Mouse (Mus musculus) layer of hippocampus, adult 9-10 months (tissue): Measurements from ENCODE around the gene Cep290.
"Not testable (repeated sequence)": the region's sequence is repeated elsewhere in the genome, so short reads cannot be mapped to it uniquely, and the experiment has no call there.

Experiments used
- DNase-seq: peaks from one replicate; pipeline ENCODE4 v3.0.0; 2022; ENCODE audit warnings: low spot score

Cep290 gene

DNA sequence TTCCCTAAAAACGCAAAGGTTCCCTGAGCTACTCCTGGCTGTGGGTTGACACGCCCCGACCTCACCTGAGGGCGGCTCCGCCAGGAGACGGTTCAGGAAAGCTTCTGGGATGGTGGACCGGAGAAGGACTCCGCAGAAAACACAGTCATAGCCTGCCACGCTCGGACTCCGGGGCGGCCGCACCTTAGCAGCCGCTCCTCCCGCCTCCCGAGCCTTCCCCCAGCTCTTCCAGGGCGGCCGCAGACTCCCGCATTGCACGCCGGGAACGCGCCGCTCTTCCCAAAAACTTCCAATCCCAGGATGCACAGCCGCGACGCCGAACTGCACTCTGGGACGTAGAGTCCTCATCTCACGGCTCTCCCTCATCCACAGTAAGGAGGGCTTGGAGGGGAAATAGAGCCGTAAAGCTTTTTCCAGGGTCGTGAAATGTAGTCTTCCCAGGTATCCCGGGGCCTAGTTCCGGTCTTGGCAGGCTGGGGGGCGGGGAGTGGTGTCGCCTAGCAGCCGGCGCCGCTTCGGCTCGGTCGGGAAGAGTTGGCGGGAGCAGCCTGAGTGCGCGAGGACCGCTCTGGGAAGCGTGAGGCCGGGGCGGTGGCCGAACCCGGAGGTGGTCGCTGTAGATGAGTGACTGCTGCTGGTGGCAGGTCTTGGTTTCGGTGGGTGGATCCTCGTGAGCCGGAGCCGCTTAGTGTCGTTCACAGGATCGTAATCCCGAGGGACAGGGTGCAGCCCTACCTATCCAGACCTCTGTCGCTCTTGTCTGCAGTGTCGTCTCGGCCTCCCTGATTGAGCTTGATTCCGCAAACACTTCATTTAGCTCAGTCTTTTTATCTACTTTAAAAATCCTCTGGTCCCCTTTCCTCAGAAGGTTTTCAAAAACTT lies at the start of gene Cep290, which contains the start of gene Tmtc3:
Gene Cep290 (plus strand): TSS at position 462 of the 882 bp plus-strand sequence.
Gene Tmtc3 (minus strand): TSS at position 254 of the 882 bp plus-strand sequence.
- DNase-seq = peak; percentile 92

DNA sequence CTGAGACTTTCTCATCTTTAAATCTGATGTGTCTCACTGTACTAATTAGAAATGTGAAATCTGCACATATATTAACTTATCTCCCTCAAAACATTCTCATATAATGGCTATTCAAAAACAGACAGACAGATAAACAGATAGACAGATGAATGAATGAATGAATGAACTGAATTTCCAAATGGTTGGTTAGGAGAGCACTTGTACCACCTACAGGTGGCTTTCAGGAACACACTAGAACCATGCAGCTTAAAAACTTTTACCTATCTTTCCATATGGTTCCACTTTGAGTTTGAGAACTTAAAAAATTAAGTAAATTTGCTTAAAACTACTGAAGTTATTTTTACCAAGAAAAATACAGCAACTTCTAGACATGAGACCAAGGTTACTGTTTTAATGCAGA lies 38.0 kb upstream of the Cep290 start:
- no peak for DNase-seq

DNA sequence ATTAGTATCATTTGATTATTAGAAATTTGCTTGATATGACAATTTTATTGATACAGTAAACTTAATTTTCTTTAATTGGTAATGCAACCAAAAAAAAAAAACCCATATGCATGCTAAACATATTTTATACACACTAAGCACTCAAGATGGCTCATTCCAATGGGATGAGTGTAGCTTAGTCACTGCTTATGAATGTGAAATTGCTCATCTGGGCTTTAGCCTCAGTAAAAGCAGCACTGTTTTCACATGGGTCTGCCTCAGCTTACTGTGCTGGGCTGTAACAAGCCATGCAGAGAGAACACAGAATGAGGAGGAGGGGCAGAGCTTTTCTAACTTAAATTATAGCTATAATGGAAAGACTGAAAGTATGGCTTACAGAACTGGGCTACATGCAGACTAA lies 26.8 kb upstream of the Cep290 start:
- DNase-seq = no peak

DNA sequence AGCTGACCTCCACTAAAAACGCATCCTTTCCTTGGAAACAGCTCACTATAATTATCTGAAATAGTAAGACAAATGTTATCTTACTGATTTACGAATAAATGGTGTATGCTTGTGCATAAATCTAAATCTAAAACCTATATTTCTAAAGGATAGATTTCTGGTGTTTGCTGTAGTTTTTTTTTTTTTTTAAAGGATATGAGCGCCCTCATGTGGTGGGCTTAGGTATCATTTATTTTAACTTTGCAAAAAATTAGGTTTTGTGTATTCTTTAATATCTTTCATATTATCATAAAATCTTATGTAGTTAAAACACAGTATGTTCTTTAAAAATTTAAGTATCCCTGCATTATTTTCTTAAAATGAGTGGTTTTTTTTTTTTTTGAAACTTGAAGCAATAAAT lies 12.3 kb upstream of the Cep290 start:
- no peak for DNase-seq

DNA sequence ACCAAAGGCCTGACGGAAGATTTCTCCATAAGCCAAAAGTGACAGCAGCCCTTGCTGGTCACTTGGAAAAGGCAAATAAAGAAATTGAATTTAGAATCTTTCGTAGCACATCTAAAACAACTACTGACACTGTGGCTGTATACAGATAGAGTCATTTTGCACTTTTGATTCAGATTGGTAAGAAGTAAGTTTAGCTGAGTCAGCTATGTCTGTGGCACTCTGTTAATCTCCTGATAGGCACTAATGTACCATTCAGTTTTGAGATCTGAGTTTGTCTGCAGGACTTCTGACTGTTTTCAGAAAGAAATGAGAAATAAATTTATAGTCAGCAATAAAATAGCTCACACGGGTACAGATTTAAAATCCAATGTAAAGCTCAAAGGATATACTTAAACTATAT lies 7.8 kb upstream of the Cep290 start:
- no peak for DNase-seq

DNA sequence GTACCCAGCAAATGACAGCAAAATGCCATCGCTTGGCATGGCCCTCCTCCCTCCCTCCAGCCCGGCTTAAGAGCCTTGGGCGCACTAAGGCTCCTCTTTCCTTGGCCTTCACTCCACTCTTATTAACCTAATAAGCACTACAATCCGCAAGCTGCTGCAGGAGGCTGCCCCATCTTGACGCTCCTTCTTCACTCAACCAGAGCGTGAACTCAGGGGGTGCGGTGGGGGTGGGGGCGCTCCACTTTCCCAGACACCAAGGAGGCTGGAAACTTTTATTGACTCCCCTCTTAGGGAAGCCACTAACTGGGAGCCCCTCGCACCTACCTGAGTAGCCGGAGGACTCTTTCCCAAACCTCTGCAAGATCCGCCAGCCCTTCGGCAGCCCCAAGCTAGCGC lies 659 bp upstream of the Cep290 start:
- DNase-seq = no peak

DNA sequence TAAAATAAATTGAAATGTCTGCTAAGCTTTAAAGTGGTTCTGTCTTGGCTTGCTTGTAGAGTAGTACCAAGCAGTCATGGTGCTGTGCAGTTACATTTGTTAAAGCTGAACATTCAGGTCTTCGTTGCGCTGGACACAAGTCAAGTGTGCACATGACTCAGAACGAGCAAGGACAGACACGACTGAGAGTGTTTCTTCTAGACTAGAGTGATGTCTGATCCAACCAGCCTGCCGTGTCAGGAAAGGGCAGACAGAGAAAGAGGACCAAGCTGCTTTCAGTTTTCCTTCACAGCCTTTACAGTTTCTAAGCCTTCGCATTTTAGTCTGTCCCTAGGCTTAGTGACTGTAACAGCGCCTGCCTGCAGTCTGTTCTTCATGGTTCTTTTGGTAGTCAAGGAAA lies 4.6 kb downstream of the Cep290 start:
- no peak for DNase-seq

DNA sequence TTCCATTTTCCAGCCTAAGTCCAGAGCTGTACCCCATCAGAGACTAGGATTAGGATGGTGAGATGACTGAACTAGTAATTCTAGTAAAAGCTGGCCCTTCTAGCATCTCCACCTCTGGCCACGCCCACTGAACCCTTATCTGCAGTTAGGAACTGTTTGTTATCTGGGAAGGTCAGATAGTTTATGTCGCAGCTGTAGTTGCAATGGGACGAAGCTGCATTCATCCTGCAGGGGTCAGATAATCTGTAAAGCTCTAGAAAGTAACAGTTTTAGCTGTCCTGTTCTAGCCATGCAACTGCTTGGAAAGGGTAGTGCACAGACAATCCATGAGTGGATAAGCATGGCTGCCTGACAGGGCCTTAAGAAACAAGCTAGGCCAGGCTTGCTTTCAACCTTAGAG lies 11.0 kb downstream of the Cep290 start:
- no peak for DNase-seq

DNA sequence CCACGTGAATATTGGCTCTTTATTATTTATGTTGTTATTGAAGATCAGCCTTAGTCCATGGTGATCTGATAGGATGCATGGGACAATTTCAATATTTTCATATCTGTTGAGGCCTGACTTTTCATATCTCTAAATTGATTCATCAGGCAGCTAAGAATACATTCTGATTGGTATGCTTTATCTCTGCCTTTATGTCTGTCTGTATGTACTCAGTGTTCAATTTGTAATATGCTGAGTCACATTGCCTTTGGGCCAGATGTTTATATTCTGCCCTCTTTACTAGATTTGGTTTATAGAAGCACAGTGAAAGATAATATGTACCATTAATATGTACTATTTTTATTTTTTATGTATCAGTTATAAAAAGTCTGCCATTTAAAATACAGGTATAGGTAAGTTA lies 20.8 kb downstream of the Cep290 start:
- DNase-seq = no peak

DNA sequence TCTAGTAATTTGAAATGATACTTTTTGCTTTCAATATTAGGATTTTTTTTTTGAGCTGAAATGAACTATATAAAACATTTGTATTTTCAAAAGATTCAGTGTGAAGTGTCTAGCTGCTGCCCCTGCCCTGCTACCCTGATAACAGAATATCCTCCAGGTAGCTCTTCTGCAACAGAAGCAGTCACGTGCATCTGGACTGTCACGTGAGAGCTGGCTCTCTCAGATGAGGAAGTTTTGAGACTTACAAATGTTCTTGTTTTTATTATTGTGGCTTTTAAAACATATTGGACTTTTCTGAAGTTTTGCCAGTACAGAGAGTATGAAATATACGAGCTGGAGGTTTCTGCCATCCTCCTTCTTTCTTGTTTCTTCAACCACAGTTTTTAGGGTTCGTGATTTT lies 34.3 kb downstream of the Cep290 start:
- no peak for DNase-seq

DNA sequence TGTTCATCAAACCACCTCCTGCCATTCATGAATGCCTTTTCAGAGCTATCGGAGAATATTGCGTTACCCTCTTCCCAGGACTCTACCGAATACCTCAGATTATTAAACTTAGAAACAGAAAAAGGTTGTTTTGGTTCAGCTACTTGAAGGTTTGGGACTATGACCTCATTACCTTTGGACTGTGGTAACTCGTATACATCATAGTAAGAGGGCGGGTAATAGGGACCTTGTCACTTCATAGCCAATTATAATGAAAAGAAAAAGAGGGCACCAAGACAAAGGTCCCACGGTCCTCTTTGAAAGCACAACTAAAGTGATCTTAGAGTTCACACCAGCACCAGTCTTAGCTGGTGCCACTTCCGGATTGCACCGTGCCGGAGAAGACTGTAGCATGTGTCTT lies 35.0 kb downstream of the Cep290 start:
- no peak for DNase-seq

DNA sequence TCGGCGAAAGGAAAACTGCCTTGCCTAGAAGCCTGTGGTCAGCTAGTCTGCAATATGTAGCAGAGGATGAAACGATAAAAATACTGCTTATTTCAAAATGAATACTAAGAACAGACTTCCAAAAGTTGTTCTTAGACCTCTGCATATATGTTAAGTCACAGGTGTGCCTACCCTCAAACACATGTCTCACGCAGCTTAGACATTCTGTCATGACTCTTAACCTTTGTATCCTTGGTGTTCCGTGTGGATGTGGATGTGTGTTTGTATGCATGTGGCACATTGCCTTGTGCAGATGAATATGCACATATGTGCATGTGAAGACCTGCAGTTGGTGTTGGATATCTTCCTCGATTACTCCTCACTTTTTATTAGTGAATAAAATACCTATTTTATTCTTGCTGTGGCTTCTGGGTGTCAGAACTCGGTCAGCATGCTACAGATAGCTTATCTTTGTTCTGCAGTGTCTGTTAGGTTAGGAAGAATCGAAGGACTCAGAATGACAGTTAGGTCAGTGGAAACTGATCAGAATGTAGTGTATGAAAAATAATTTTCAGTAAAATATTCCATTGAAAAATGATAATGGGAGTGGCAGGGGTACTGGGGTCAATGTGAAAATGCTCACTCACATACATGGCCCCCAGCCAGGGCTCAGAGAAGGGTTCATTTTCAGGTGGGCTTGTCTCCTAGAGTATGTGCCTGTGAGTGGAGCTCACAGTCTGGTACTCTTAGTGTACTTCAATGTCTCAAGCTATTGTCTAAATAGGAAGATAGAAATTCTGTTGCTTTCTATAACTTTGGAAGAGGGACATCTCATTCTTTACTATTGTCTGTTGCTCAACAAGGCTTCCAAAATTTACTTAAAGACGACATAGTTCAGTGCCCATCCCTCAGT lies 37.4 kb downstream of the Cep290 start:
- DNase-seq = no peak

DNA sequence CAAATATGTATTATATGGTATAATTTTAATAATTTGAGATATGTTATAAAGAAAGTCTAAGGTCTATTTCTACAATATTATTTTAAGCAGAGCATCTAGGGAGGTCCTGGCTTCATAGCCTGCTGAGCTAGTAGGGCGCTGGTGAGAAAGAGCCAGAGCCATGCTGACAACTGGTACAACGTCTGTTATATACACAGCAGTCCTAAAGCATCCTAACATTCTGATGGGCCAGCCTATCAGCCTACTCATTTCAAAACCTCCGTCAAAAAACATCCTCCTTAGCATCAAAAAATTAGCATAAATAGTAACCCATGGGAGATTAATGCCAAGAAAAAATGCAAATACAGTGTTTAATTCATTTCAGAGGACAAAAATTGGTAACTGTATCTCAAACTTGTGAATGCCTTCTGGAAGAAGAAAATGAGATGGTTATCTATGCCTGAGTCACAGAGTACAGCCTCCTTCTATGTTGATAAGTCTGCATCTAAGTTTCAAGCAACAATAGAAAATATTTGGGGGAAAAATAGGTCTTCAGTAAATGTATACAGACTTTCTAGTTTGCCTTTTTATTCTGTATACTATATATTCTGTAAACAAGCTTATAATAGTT lies 69.3 kb downstream of the Cep290 start:
- DNase-seq = no peak

DNA sequence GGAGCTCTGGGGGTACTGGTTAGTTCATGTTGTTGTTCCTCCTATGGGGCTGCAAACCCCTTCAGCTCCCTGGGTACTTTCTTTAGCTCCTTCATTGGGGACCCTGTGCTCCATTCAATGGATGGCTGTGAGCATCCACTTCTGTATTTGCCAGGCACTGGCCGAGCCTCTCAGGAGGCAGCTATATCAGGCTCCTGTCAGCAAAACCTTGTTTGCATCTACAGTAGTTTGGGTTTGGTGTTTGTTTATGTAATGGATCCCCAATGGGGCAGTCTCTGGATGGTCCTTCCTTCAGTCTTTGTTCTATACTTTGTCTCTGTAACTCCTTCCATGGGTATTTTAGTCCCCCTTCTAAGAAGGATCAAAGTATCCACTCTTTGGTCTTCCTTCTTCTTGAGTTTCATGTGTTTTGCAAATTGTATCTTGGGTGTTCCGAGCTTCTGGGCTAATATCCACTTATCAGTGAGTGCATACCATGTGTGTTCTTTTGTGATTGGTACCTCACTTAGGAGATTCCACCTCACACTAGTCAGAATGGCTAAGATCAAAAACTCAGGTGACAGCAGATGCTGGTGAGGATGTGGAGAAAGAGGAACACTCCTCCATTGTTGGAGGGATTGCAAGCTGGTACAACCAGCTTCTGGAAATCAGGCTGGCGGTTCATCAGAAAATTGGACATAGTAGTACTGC lies 73.0 kb downstream of the Cep290 start:
- DNase-seq = not testable (repeated sequence)

DNA sequence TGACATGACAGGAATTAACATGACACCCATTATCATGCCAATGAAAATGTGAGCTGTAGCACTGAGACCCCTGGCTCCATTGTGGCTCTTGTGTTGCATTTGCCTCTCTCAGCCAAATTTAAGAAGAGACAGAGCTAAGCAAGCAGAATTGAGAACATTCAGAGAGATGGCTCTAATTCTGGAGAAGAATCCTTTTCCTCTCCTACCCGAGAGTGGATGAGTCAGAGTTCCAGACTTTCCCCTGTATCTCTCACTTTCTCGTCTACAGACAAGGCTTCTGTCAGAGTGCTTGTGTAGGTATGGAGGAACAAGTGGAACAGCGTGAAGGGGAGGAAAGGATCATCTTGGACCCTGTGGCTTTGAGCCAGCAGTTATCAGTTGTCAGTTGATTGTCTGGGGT lies 76.8 kb downstream of the Cep290 start:
- DNase-seq = no peak

DNA sequence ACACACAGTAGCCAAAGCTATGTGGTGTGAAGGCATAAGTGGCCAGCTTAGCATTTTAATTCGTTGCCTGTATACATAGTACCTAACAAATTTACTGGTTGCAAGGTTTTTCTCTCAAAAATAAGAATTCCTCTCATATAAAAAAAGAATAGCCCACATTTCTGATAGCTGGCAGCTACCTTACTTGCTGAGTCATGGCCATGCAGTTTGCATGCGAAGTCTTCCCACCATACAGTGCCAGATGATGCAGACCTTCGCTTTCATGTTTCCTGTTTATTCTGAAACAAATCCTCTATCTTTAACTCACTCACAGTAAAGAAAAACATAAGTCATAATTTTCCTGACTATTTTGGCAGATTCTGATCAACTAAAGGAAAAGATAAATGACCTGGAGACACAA lies 84.3 kb downstream of the Cep290 start:
- no peak for DNase-seq

DNA sequence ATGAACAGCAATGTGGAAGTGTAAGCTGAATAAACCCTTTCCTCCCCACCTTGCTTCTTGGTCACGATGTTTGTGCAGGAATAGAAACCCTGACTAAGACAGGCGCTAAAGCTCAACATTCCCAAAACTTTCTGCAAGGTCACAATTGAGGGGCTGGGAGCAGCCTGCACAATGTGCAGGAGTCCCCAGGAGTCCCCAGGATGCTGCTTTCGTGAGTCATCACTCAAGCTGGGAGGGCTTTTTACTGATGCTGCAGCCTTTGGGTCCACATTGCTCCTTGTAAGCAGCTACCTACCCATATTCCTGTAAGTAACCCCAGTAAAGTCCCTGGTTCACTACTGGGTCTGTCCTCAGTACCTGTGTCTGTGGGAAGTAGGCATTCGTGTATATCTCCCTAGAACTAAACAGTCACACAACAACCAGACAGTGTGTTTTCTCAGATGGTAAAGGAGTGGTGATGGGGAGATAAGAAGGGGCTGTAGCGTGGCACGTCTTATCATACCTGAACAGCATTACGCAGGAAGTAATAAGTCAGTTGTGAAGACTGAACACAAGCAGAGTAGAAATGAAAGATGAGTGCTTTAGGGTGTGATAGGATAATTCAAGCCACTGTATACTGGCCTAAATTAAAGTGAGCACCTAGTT lies 87.3 kb downstream of the Cep290 start:
- no peak for DNase-seq

DNA sequence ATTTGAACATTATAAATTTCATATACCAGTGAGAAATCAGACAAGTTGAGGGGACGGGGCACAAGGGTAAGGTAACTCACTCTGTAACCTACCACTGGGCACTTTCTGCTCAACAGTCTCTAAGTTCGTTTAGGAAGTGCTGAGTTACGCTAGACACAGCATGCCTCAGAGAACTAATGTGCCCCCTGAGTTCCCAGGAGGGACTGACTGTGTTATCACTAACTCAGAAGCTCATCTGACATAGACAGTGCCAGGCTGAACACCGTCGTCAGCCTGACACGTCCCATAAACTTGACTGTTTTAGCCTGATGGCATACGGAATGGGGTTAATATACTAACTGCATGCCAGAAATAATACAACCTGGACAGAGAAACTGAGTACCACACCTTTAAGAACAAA lies 87.9 kb downstream of the Cep290 start:
- DNase-seq = no peak

DNA sequence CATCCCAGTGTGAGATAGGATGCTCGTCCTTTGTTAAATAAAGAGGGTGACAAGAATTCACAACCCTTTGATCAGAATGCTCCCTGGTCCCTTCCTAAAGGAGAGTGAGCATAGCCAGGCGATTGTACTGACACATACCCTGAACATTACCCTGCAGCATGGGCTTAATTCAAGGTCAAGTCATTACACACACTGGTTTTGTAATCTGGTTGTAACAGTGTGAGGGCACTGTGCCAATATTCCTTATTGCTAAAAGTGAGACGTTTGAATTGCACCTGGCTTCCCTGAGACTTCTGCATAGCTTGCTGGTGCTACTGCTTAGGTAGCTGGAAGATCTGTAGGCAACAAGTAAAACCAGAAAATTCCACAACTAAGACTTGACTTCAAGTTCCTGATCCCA lies 96.8 kb downstream of the Cep290 start:
- DNase-seq = no peak

DNA sequence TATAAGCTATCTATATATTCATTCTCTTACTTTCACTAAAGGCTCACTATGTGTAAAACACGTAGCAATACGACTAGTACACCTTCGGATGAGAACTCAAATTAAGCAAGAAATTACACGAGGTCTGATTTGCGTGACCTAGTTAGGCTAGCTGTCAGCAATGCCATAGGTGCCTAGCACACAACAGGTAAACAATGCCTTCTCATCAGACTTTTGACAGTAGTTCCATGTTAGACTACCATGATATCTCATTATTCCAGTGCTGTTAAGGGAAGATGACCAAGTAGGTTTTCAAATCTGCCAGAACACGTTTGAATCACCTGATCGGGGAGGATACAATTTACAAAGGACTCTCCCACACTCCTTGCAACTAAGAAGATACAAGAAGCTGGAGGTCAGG lies 101.2 kb downstream of the Cep290 start:
- DNase-seq = no peak

DNA sequence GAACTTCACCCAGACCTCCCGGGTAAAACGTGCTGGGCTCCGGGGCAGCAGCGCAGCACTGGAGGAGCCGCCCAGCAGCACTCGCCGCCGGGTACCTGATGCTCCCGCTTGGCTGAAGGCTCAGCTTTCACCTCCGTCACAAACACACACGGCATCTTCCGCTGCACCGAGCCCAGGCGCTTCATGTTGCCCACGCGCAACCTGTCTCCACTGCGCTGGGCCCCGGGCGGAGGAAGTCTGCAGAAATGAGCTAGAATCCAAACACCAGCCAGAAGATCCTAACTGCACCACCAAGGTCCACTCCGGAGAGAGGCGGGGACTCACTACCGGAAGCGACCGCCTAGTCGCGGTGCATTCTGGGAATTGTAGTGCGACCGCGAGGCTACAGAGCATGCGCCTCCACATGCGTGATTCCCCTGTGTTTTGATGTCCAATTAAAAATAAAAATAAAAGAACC lies 101.6 kb downstream of the Cep290 start:
- peak; percentile 85 for DNase-seq
